Mouse (Mus musculus) activated CD4-positive, CD25-positive, alpha-beta regulatory T cell, adult 4 months (primary cell): ENCODE results near the gene D10Jhu81e. TPM values are rescaled to one million over a fixed set of nuclear protein-coding genes. Genes with fewer than 3 reads are reported as not detected.
"Not testable (repeated sequence)": the region's sequence is repeated elsewhere in the genome, so short reads cannot be mapped to it uniquely, and the experiment has no call there.

Source experiments
- ATAC-seq: one replicate; pipeline ENCODE4 v1.8.0; 2017
- polyA plus RNA-seq, 2 experiments: library from polyadenylated mRNA; unstranded; fragments of 100-300 nt; shearing (Covaris generic); gene quantifications; one replicate each; pipeline ENCODE4 v1.2.1; 2017

D10Jhu81e gene
- polyA plus RNA-seq, 2 experiments from 2014 or later = 18.9 to 63.4 TPM

DNA sequence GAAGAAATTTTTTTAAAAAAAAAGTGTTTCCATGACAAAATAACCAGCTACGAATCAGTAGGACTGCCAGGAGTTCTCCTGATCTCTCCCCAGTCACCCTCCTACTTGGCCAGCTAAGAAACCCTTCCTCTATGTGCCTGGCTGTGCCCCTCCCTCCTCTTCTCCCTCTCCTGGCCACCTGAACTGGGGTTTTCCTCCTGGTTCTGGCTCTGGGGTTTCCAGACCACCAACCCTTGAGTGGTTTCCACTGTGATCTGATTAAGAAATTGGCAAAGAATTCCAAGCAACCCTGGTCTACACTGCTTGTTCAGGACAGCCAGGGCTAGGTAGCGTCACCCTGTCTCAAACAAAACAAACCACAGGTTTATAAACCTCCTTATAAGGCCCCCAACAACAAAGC lies 40.9 kb downstream of the D10Jhu81e start:
- no peak for ATAC-seq

DNA sequence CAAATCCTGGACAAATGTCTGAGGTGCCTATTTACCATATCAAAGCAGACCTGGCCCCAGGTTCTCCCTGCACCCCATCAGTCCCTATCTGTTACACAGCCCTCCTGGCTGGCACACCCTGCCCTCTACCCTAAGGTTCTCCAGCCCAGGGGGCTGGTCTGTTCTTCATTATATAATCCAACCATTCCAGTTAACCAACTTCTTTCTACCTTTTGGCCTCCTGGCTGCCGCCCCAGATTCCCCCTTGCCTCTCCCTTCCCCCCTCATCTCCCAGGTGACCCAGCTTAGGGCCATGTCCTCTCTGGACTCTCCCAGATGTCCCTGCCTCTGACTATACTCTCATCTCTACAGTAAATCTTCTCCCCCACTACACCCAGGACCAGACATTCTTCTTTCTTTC lies 41.7 kb downstream of the D10Jhu81e start:
- no peak for ATAC-seq

DNA sequence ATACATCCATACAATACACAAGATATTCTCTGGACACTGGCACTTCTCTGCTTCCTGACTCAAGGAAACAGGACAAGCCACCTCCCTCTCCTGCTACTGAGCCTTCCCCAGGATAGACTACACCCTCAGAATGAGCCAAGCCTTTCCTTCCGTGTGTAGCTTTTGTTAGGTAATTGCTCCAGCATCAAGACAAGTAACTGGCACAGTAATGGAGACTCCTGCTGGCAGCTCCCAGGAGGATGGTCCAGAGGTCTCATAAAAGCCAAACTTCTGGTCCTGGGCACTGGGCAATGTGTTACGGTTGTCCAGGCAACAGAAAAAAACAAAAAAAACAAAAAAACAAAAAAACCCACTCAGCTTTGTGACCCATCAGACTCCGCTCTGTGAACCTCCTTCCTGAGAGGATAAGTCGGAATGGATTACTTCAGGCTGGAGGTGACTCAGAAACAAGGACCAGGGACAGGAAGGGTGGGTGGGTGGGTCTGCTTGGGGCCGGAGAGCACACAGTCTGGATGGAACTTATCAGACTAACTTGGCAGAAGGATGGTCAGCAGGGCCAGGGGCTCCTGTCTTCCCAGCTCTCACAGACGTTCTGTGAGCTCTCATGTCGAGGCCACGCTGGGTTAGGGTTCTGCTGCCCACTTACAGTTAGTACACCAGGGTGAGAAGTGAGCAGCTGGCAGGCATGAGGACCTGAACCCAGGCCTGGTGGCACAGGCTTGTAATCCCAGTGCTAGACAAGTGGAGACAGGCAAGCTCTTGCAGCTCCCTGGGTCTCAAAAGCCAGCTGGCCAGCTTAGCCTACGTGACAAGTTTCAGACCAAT lies 42.3 kb downstream of the D10Jhu81e start:
- ATAC-seq = no peak

DNA sequence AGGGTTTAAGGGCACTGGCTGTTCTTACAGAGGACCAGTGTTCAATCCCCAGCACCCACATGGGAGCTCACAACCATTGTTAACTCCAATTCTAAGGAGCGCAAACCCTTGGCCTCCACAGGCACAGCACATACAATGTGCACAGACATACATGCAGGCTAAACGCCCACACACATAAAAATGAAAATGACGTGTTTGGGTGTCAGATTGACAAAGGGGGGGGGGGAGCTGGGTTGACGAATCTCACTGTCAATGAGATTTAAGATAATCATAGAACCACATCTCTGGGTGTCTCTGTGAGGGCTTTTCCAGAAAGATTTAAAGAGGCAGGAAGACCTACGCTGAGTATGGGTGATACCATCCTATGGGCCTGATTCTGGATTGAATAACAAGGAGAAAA lies 43.3 kb downstream of the D10Jhu81e start:
- no peak for ATAC-seq

DNA sequence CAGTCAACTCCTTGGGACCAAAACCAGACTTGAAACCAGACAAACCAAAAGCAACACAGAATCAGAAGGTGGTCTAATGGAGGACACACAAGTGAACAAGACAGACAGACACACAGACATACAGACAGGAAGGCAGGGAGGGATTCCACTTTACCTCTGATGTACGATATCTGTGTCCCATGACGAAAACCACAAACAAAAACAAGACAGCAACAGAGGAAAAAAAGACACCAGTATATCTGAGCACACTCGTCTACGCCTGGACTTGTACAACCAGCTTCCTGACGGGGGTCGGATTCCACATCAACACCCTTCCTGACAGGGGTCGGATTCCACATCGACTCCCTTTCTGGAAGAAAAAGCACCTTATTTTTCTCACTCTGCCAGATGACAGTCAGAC lies 44.5 kb downstream of the D10Jhu81e start:
- ATAC-seq = not testable (repeated sequence)

DNA sequence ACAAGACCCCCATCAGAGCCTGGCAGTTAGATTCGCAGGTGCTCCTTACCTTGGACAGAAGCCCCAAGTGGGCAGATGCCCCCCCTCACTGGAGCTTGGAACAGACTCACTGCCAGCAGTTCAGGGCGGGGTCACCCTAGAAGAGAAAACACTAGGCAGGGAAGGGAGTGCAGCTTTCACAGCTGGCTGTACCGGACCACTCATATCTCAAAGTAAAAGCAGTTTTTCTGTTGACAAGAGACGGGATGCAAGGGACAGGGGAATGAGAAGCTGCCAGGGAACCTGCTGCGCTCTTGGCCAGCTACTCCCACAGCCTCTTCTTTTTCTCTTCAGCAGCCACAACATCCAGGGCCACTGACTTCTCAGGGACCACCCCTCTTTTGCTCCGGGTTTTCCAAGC lies 45.4 kb downstream of the D10Jhu81e start:
- ATAC-seq = not testable (repeated sequence)

DNA sequence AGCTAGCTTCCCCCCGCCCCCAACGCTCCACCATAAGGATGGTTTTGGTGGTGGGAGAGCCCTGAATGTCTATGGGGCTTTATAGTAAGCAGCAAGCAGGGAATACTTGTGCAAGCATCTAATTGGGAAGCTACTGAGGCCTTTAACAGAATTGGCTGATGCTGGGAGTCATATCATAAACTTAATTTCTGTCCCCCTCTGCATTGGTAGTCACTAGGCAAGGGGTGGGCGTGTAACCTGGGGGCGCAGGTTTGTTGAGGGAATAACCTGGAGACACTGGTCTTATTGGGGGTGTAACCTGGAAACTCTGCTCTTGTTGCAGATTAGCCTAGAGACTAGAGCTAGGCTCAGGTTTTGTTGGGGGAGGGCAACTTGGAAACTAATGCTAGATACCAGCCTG lies 50.2 kb downstream of the D10Jhu81e start:
- ATAC-seq = no peak

DNA sequence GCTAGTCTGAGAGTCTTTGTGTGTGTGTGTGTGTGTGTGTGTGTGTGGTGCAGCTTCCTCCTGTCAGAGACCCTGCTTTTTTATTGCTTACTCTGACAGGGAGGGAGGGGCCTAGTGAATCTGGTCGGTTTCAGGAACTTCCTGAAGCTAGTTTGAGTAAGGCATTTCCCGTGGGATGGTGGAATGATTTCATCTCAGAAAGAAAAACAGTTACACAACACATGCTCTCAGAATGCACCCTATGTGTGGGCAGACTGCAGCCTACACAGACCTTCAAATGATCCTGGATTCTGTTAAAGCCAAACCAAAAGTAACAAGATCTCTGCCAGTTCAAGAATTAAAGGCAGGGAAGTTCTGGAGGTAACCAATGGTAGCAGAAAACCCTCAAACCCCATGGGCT lies 54.4 kb downstream of the D10Jhu81e start:
- ATAC-seq = no peak

DNA sequence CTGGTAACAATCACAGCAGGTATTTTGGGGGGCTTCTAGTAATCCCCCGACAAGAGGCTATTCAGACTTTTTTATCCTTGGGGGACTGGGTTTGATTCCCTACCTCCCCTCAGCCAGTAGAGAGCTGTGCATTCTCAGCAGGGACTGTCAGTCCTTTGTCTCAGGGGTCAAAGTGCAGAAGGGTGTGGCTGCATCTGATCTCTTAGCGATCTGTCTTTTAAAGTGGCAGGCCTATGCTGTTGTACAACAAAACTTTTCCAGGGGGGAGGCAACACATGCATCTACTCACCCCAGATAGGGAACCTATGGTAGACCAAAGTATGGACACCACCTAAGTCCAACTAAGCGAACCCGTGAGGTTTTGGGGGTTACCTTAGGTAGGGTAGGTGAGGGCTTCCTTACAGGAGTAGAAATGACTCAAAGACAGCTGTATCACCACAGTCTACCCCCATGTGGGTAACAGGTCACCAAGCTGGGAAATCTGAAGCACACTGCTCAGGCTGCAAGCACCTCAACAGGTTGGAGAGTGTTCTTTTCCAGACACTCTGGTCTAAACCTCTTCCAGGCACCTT lies 55.0 kb downstream of the D10Jhu81e start:
- no peak for ATAC-seq

Other genes starting within 250 kb of the D10Jhu81e start
- gene Trpm2, start 199.2 kb downstream of the D10Jhu81e start, polyA plus RNA-seq = under 1 TPM; 0.38 TPM
- gene 1810043G02Rik, start 191.3 kb downstream of the D10Jhu81e start, polyA plus RNA-seq = 10 to 100 TPM in 1 of 2 experiments, 1 to 10 TPM in 1; 7.1 to 11.1 TPM
- gene Pfkl, start 159.7 kb downstream of the D10Jhu81e start, polyA plus RNA-seq = 10 to 100 TPM; 40.4 to 82.9 TPM
- not detected for gene Dnmt3l, start 127.8 kb downstream of the D10Jhu81e start, polyA plus RNA-seq
- gene Aire, start 126.2 kb downstream of the D10Jhu81e start, polyA plus RNA-seq = under 1 TPM in 1 of 2 experiments, not detected in 1; 0.44 TPM
- gene Icosl, start 100.5 kb downstream of the D10Jhu81e start, polyA plus RNA-seq = 1 to 10 TPM; 5.5 to 9.3 TPM
- 10 to 100 TPM; 10.6 to 10.7 TPM for gene Pwp2, start 15.4 kb upstream of the D10Jhu81e start, polyA plus RNA-seq
- 10 to 100 TPM in 1 of 2 experiments, 1 to 10 TPM in 1; 5.1 to 11.0 TPM for gene Trappc10, start 74.9 kb upstream of the D10Jhu81e start, polyA plus RNA-seq
- 100 to 1,000 TPM in 1 of 2 experiments, 10 to 100 TPM in 1; 88.9 to 102 TPM for gene Agpat3, start 182.7 kb upstream of the D10Jhu81e start, polyA plus RNA-seq
- 100 to 1,000 TPM in 1 of 2 experiments, 10 to 100 TPM in 1; 92.2 to 124 TPM for gene Rrp1, start 243.3 kb upstream of the D10Jhu81e start, polyA plus RNA-seq